Mouse (Mus musculus) forebrain, embryonic 11.5 days (tissue): Measurements from ENCODE around the gene Gprc5a. TPM values are rescaled to one million over a fixed set of nuclear protein-coding genes. Genes with fewer than 3 reads are reported as not detected.

Experiments
- ATAC-seq: fragments of 200-750 bp; cut with Nextera tagmentation; replicated peaks from 2 replicates; pipeline ENCODE4 v1.8.0; 2017; ENCODE audit warnings: moderate TSS enrichment; ENCODE audit not compliant: low FRiP score
- DNase-seq: peaks from one replicate; pipeline ENCODE4 v3.0.0-alpha.2; 2017; ENCODE audit warnings: low spot score
- H3K27ac ChIP-seq: fragments of 300-500 bp; sonication (generic); 2 replicates; pipeline ENCODE4 v1.5.1; 2014; ENCODE audit warnings: low read depth, low read length
- H3K27me3 ChIP-seq: fragments of 300-500 bp; sonication (generic); 2 replicates; pipeline ENCODE4 v1.6.1; 2014; ENCODE audit warnings: mild to moderate bottlenecking, low read length, mixed read lengths; ENCODE audit not compliant: control insufficient read depth, insufficient read depth
- H3K36me3 ChIP-seq: fragments of 300-500 bp; sonication (generic); 2 replicates; pipeline ENCODE4 v1.6.1; 2014; ENCODE audit warnings: mild to moderate bottlenecking, low read length, moderate library complexity, mixed read lengths; ENCODE audit not compliant: control insufficient read depth, insufficient read depth
- H3K4me1 ChIP-seq: fragments of 300-500 bp; sonication (generic); replicated peaks from 2 replicates; pipeline ENCODE4 v1.6.1; 2014; ENCODE audit warnings: low read length, mixed read lengths; ENCODE audit not compliant: control insufficient read depth, insufficient read depth
- H3K4me2 ChIP-seq: fragments of 300-500 bp; sonication (generic); 2 replicates; pipeline ENCODE4 v1.6.1; 2014; ENCODE audit warnings: low read depth, mild to moderate bottlenecking, low read length, moderate library complexity, mixed read lengths; ENCODE audit not compliant: severe bottlenecking
- H3K4me3 ChIP-seq: fragments of 300-500 bp; sonication (generic); 2 replicates; pipeline ENCODE4 v1.5.1; 2014; ENCODE audit warnings: low read depth, low read length
- H3K9ac ChIP-seq: fragments of 300-500 bp; sonication (generic); 2 replicates; pipeline ENCODE4 v1.6.1; 2014; ENCODE audit warnings: low read length
- H3K9me3 ChIP-seq: fragments of 300-500 bp; sonication (generic); 2 replicates; pipeline ENCODE4 v1.6.1; 2016; ENCODE audit warnings: low read length, mixed read lengths; ENCODE audit not compliant: control insufficient read depth
- WGBS: fragments of 180-500 bp; shearing (Covaris S2); extraction: QIAGEN DNeasy Blood & Tissue Kit; methylation state at CpG from one replicate; pipeline ENCODE4 v1.1.7; 2014; 5-methylcytosine and 5-hydroxymethylcytosine counted together
- polyA plus RNA-seq: library from polyadenylated mRNA; unstranded; fragments of >200 nt; fragmentation: Nextera tagmentation; extraction: Ambion mirVana; gene quantifications from 2 replicates; pipeline ENCODE4 v1.2.1, GENCODE M21; 2014

Gene Gprc5a
- polyA plus RNA-seq, 1 experiment from 2014 or later = 2.7 TPM

- Histone ChIP-seq H3K9me3 (no peaks in the 10 kb centered on the region), H3K36me3 (no peaks in the 10 kb centered on the region), H3K4me1 (no peaks in the 10 kb centered on the region), H3K9ac (no peak overlapping the region), H3K27ac (no peak overlapping the region), H3K4me3 (no peak overlapping the region), H3K4me2 (no peak overlapping the region), H3K27me3 (no peaks in the 10 kb centered on the region)
- no peak for ATAC-seq
- DNase-seq = no peak
- 93% methylated on average over 6 of the region's 6 CpGs for WGBS
Measured at GRCm38 (mm10) chr6:135107014-135107413, 41.6 kb downstream of the Gprc5a start.

GRCm38 (mm10) chr6:135112411-135113113 lies 47.1 kb downstream of the Gprc5a start:
- 17% methylated on average over 7 of the region's 7 CpGs for WGBS
- no peaks in the 10 kb centered on the region for H3K36me3 ChIP-seq
- peaks cover 2% of the 10 kb centered on the region; the same call in 1 of the 2 replicates for H3K4me1 ChIP-seq
- no peak overlapping the region for H3K4me2 ChIP-seq
- H3K9ac ChIP-seq = no peak overlapping the region
- H3K4me3 ChIP-seq = no peak overlapping the region
- ATAC-seq (peak; percentile 71), DNase-seq (no peak)
- no peaks in the 10 kb centered on the region for H3K9me3 ChIP-seq
- H3K27me3 ChIP-seq = no peaks in the 10 kb centered on the region
- H3K27ac ChIP-seq = no peak overlapping the region; the same call in 1 of the 2 replicates

- Histone ChIP-seq H3K9ac (no peak overlapping the region), H3K9me3 (no peaks in the 10 kb centered on the region), H3K4me1 (peaks cover 2% of the 10 kb centered on the region; the same call in 1 of the 2 replicates), H3K36me3 (no peaks in the 10 kb centered on the region), H3K4me3 (no peak overlapping the region), H3K27ac (no peak overlapping the region), H3K4me2 (no peak overlapping the region), H3K27me3 (no peaks in the 10 kb centered on the region)
- WGBS = 26% methylated on average over 6 of the region's 6 CpGs
- DNase-seq = no peak
- ATAC-seq = peak; percentile 51
Measured at GRCm38 (mm10) chr6:135113114-135113436, 47.6 kb downstream of the Gprc5a start.

- Histone ChIP-seq H3K27ac (no peak overlapping the region), H3K9me3 (no peaks in the 10 kb centered on the region), H3K4me1 (peaks cover 2% of the 10 kb centered on the region; the same call in 1 of the 2 replicates), H3K27me3 (no peaks in the 10 kb centered on the region), H3K9ac (no peak overlapping the region), H3K4me2 (no peak overlapping the region), H3K4me3 (no peak overlapping the region), H3K36me3 (no peaks in the 10 kb centered on the region)
- WGBS = 94% methylated on average over 8 of the region's 8 CpGs
- no peak for ATAC-seq
- no peak for DNase-seq
Measured at GRCm38 (mm10) chr6:135116479-135116878, 51.0 kb downstream of the Gprc5a start.

- no peaks in the 10 kb centered on the region for H3K27me3 ChIP-seq
- no peaks in the 10 kb centered on the region for H3K9me3 ChIP-seq
- H3K4me2 ChIP-seq = no peak within 1 kb of the TSS
- H3K36me3 ChIP-seq = no peaks in the 10 kb centered on the region
- 88% methylated on average over 5 of the region's 5 CpGs for WGBS
- no peaks in the 10 kb centered on the region for H3K4me1 ChIP-seq
- ATAC-seq (no peak), DNase-seq (no peak)
- H3K9ac ChIP-seq = no peak within 1 kb of the TSS
- no peak within 1 kb of the TSS for H3K27ac ChIP-seq
- no peak within 1 kb of the TSS for H3K4me3 ChIP-seq
Measured at GRCm38 (mm10) chr6:135118183-135118582, 52.7 kb downstream of the Gprc5a start, which contains the start of gene Gprc5d. Gene Gprc5d (minus strand): TSS chr6:135118283.

- H3K27me3 ChIP-seq = no peaks in the 10 kb centered on the region
- 65% methylated on average over 5 of the region's 5 CpGs for WGBS
- no peak overlapping the region for H3K9ac ChIP-seq
- H3K4me2 ChIP-seq = no peak overlapping the region
- H3K27ac ChIP-seq = no peak overlapping the region
- ATAC-seq (no peak), DNase-seq (no peak)
- H3K4me3 ChIP-seq = no peak overlapping the region
- no peaks in the 10 kb centered on the region for H3K36me3 ChIP-seq
- H3K4me1 ChIP-seq = no peaks in the 10 kb centered on the region
- no peaks in the 10 kb centered on the region for H3K9me3 ChIP-seq
Measured at GRCm38 (mm10) chr6:135124755-135125380, 59.4 kb downstream of the Gprc5a start.

GRCm38 (mm10) chr6:135133086-135133485 lies 67.6 kb downstream of the Gprc5a start:
- H3K9ac ChIP-seq = no peak overlapping the region

GRCm38 (mm10) chr6:135133486-135133885 lies 68.0 kb downstream of the Gprc5a start:
- Histone ChIP-seq H3K9ac (no peak overlapping the region), H3K27ac (no peak overlapping the region), H3K27me3 (no peaks in the 10 kb centered on the region), H3K36me3 (no peaks in the 10 kb centered on the region), H3K4me1 (0 out of 2 replicates have a peak, but pooled peaks cover 3% of the 10 kb centered on the region), H3K4me3 (no peak overlapping the region), H3K9me3 (no peaks in the 10 kb centered on the region), H3K4me2 (no peak overlapping the region)
- WGBS = 92% methylated on average over 9 of the region's 9 CpGs
- no peak for ATAC-seq
- no peak for DNase-seq

More at GRCm38 (mm10) chr6:135133086-135133485, 67.6 kb downstream of the Gprc5a start:
- no peaks in the 10 kb centered on the region for H3K27me3 ChIP-seq
- no peak overlapping the region for H3K4me3 ChIP-seq
- ATAC-seq = no peak
- WGBS = 87% methylated on average over 7 of the region's 7 CpGs
- H3K4me1 ChIP-seq = 0 out of 2 replicates have a peak, but pooled peaks cover 3% of the 10 kb centered on the region
- H3K36me3 ChIP-seq = no peaks in the 10 kb centered on the region
- no peak overlapping the region for H3K4me2 ChIP-seq
- H3K27ac ChIP-seq = no peak overlapping the region
- no peaks in the 10 kb centered on the region for H3K9me3 ChIP-seq
- DNase-seq = no peak
